ENCODE assay signal across 38 mouse cellular contexts in the genomic region with DNA sequence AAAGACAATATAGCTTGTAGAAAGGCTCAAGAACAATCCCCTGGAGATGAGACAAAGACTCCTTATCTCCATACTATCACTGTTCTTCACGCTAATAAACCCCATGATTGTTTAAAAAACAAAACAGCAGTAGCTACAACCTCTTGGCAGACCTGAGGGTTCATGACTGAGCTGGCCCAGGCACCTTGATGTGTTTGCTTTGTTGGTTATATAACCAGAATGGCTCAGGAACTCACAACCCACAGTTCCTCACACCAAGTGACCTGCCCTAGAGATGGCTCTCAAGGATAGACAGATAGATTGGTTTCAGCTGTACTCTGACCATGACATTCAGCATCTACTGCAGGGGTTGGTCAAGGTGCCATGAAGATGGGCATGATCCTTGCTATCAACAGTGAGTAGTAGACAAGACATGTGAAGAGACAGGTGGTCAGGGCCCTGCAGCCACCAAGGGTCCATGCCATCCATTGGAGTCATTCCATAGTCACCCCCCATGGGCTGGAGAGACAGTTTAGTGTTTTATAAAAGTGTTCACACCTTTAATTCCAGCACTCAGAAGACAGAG. TPM values are rescaled to one million over a fixed set of nuclear protein-coding genes. Genes with fewer than 3 reads are reported as not detected.
A peak's percentile ranks its signal among the peaks of the same experiment; 100 is the strongest.
DNase-seq lines count a peak whose midpoint lies in the region; ATAC-seq and TF ChIP-seq lines count a peak whose summit lies in the region.
"Had no signal": no experiment of that assay in that cellular context is flagged by ENCODE, and none has a peak within 500 bp of the region (broad histone marks: within the 10 kb centered on the region; RNA-seq: fewer than 3 reads in every experiment).

No protein-coding gene starts in this region.

- no peak overlapping the region for H3K4me2 ChIP-seq in kidney, embryonic 16.5 days (replicated peaks; ENCODE audit: low read depth, low read length)
- H3K4me2 ChIP-seq in intestine, embryonic 16.5 days (ENCODE audit: low read depth, low read length): no peak overlapping the region
- H3K4me2 ChIP-seq: embryonic facial prominence, embryonic 15.5 days; forebrain, embryonic 12.5 days; heart, embryonic 12.5 days; limb, embryonic 12.5 days had no signal

- H3K4me1 ChIP-seq in cerebellum, adult 2 months (ENCODE audit: control insufficient read depth, insufficient read depth, low read length): peaks cover 48% of the 10 kb centered on the region
- H3K4me1 ChIP-seq in kidney, embryonic 16.5 days (ENCODE audit: insufficient read depth, low read length): peaks cover 38% of the 10 kb centered on the region
- peaks cover 70% of the 10 kb centered on the region for H3K4me1 ChIP-seq in megakaryocyte, embryonic 14.5 days
- 0 out of 2 replicates have a peak, but pooled peaks cover 6% of the 10 kb centered on the region for H3K4me1 ChIP-seq in intestine, embryonic 16.5 days (ENCODE audit: control insufficient read depth, insufficient read depth, low read length)

- DNase-seq in cerebellum, adult 2 months: peak in 1 of 2 experiments; percentile 45
- DNase-seq in cerebellum, postnatal 36 days: no peak
- no peak for DNase-seq in kidney, postnatal 14 days
- DNase-seq: adrenal gland, adult 8-10 months; forebrain, postnatal 0 days; heart, adult 2 months; heart, postnatal 4 days; kidney, adult 18-20 months; kidney, postnatal 36 days; lung, adult 18-20 months; lung, postnatal 4 days; right cerebral cortex, adult 18-20 months; spleen, adult 18-20 months; thymus, postnatal 4 days had no signal

- ATAC-seq in kidney, embryonic 16.5 days (ENCODE audit: low FRiP score, low TSS enrichment): no peak
- no peak for ATAC-seq in megakaryocyte, adult 5-6 weeks (ENCODE audit: poor library complexity, severe bottlenecking)
- ATAC-seq in intestine, embryonic 16.5 days: no peak
- ATAC-seq: forebrain, postnatal 0 days; inflammation-experienced regulatory T-cells, adult 6 months; lung, postnatal 0 days; midbrain, embryonic 15.5 days had no signal

- H3K36me3 ChIP-seq in kidney, embryonic 16.5 days (ENCODE audit: insufficient read depth, low read length): no peaks in the 10 kb centered on the region
- H3K36me3 ChIP-seq in megakaryocyte, embryonic 14.5 days (replicated peaks; ENCODE audit: low read length): no peaks in the 10 kb centered on the region
- no peaks in the 10 kb centered on the region for H3K36me3 ChIP-seq in intestine, embryonic 16.5 days (ENCODE audit: control insufficient read depth, insufficient read depth, low read length)
- H3K36me3 ChIP-seq: embryonic facial prominence, embryonic 10.5 days; embryonic facial prominence, embryonic 15.5 days; forebrain, embryonic 12.5 days; G1E; heart, embryonic 12.5 days; limb, embryonic 12.5 days; midbrain, embryonic 10.5 days; midbrain, embryonic 15.5 days had no signal

- H3K9ac ChIP-seq in kidney, embryonic 16.5 days (replicated peaks; ENCODE audit: low read length): no peak overlapping the region
- H3K9ac ChIP-seq in intestine, embryonic 16.5 days (ENCODE audit: low read depth, low read length): no peak overlapping the region
- H3K9ac ChIP-seq: embryonic facial prominence, embryonic 15.5 days; forebrain, embryonic 12.5 days; forebrain, postnatal 0 days; heart, embryonic 12.5 days; hindbrain, embryonic 14.5 days; limb, embryonic 12.5 days; midbrain, embryonic 15.5 days had no signal

- no peak for TF ChIP-seq POLR2A in cerebellum, adult 2 months (IDR thresholded peaks at IDR 0.05; ENCODE audit: borderline replicate concordance, insufficient read depth, low read length)

- H3K4me3 ChIP-seq in cerebellum, adult 2 months (replicated peaks; ENCODE audit: insufficient read depth, low read depth, low read length): no peak overlapping the region
- H3K4me3 ChIP-seq in kidney, embryonic 16.5 days (ENCODE audit: low read length): no peak overlapping the region
- H3K4me3 ChIP-seq in megakaryocyte, embryonic 14.5 days (replicated peaks): peak overlapping the region; percentile 81
- H3K4me3 ChIP-seq in intestine, embryonic 16.5 days (ENCODE audit: low read length): no peak overlapping the region
- H3K4me3 ChIP-seq: embryonic facial prominence, embryonic 15.5 days; forebrain, embryonic 12.5 days; heart, adult 2 months; heart, embryonic 12.5 days; layer of hippocampus, adult 2 months; left cerebral cortex, adult 2 months; limb, embryonic 12.5 days; midbrain, embryonic 10.5 days; midbrain, embryonic 15.5 days had no signal

- 32% methylated on average over 1 of the region's 1 CpGs for WGBS in cerebellum, adult 2 months
- 97% methylated on average over 1 of the region's 1 CpGs for WGBS in kidney, embryonic 16.5 days
- 91% methylated on average over 1 of the region's 1 CpGs for WGBS in intestine, embryonic 16.5 days

- TF ChIP-seq CTCF in cerebellum, adult 2 months (IDR thresholded peaks at IDR 0.05; ENCODE audit: borderline replicate concordance, insufficient read depth, low read depth, low read length): no peak

- H3K9me3 ChIP-seq in kidney, embryonic 16.5 days (ENCODE audit: low read length): no peaks in the 10 kb centered on the region
- H3K9me3 ChIP-seq in megakaryocyte, embryonic 14.5 days: no peaks in the 10 kb centered on the region
- no peaks in the 10 kb centered on the region for H3K9me3 ChIP-seq in intestine, embryonic 16.5 days (ENCODE audit: control insufficient read depth, low read length)
- H3K9me3 ChIP-seq: embryonic facial prominence, embryonic 10.5 days; embryonic facial prominence, embryonic 15.5 days; forebrain, embryonic 12.5 days; G1E; heart, embryonic 12.5 days; limb, embryonic 12.5 days; midbrain, embryonic 10.5 days; midbrain, embryonic 15.5 days had no signal

- H3K27ac ChIP-seq in cerebellum, adult 2 months (ENCODE audit: insufficient read depth, low read length): peak overlapping the region; percentile 35
- 0 out of 2 replicates have a peak overlapping the region, but pooled peaks have one; percentile 88 for H3K27ac ChIP-seq in kidney, embryonic 16.5 days (ENCODE audit: low read length)
- H3K27ac ChIP-seq in intestine, embryonic 16.5 days (ENCODE audit: low read length): no peak overlapping the region
- H3K27ac ChIP-seq: embryonic facial prominence, embryonic 10.5 days; embryonic facial prominence, embryonic 15.5 days; forebrain, embryonic 12.5 days; hindbrain, embryonic 14.5 days; layer of hippocampus, adult 2 months; left cerebral cortex, adult 2 months; limb, embryonic 12.5 days; midbrain, embryonic 10.5 days; midbrain, embryonic 15.5 days had no signal

- H3K27me3 ChIP-seq in cerebellum, adult 2 months (ENCODE audit: control insufficient read depth, insufficient read depth, low read length): no peaks in the 10 kb centered on the region
- H3K27me3 ChIP-seq in kidney, embryonic 16.5 days (ENCODE audit: insufficient read depth, low read length): no peaks in the 10 kb centered on the region; the same call in 1 of the 2 replicates
- peaks cover 88% of the 10 kb centered on the region for H3K27me3 ChIP-seq in megakaryocyte, embryonic 14.5 days (replicated peaks)
- peaks cover 20% of the 10 kb centered on the region for H3K27me3 ChIP-seq in intestine, embryonic 16.5 days (replicated peaks; ENCODE audit: control insufficient read depth, insufficient read depth, low read length)
- H3K27me3 ChIP-seq: heart, embryonic 12.5 days; midbrain, embryonic 15.5 days had no signal

RNA-seq across cellular contexts. Expression of a gene that starts 2.4 kb away (rescaled TPM):
- polyA plus RNA-seq in cerebellum, adult 2 months (2012; rRNA removed): 31.9 and 34.6 TPM in 2 replicates
- 26.2 and 30.5 TPM in 2 replicates for polyA plus RNA-seq in kidney, embryonic 16.5 days (2015; fragmentation: Nextera tagmentation; extraction: Ambion mirVana)
- polyA plus RNA-seq in megakaryocyte, embryonic 14.5 days (2012; ENCODE audit: insufficient read depth, low replicate concordance): 0.16 TPM in 1 of 2 replicates, not detected in the other
- total RNA-seq in megakaryocyte, adult 5-6 weeks (2015): 1.4 and 2.5 TPM in 2 replicates
- total RNA-seq in megakaryocyte, adult 5-6 weeks (2017): 2.3 and 3.9 TPM in 2 replicates
- polyA plus RNA-seq in intestine, embryonic 16.5 days (2015; fragmentation: Nextera tagmentation; extraction: Ambion mirVana): 6.1 and 6.5 TPM in 2 replicates
- polyA plus RNA-seq: G1E had no signal

RNA-seq across cellular contexts. Expression of a gene that starts 31.4 kb away (rescaled TPM):
- polyA plus RNA-seq in cerebellum, adult 2 months (2012; rRNA removed): not detected in 2 replicates
- polyA plus RNA-seq in kidney, embryonic 16.5 days (2015; fragmentation: Nextera tagmentation; extraction: Ambion mirVana): 0.15 and 0.20 TPM in 2 replicates
- not detected in 2 replicates for polyA plus RNA-seq in megakaryocyte, embryonic 14.5 days (2012; ENCODE audit: insufficient read depth, low replicate concordance)
- total RNA-seq in megakaryocyte, adult 5-6 weeks (2015): not detected in 2 replicates
- total RNA-seq in megakaryocyte, adult 5-6 weeks (2017): not detected in 2 replicates
- 0.07 and 0.10 TPM in 2 replicates for polyA plus RNA-seq in intestine, embryonic 16.5 days (2015; fragmentation: Nextera tagmentation; extraction: Ambion mirVana)
- total RNA-seq: adrenal gland, adult 8-10 months; adrenal gland, postnatal 4 days; forebrain, postnatal 0 days; G1E; gastrocnemius, adult 8-10 months; gastrocnemius, postnatal 4 days; heart, adult 2 months; heart, postnatal 4 days; layer of hippocampus, adult 2 months; layer of hippocampus, postnatal 14 days; left cerebral cortex, adult 2 months; left cerebral cortex, postnatal 25 days had no signal
- polyA plus RNA-seq: forebrain, embryonic 12.5 days; forebrain, postnatal 0 days; G1E; heart, adult 2 months; heart, embryonic 12.5 days; heart, postnatal 0 days; hindbrain, embryonic 14.5 days; inflammation-experienced regulatory T-cells, adult 6 months; limb, embryonic 12.5 days; midbrain, embryonic 10.5 days; neural tube, embryonic 11.5 days had no signal

RNA-seq across cellular contexts. Expression of a gene that starts 35.3 kb away (rescaled TPM):
- 154 and 159 TPM in 2 replicates for polyA plus RNA-seq in cerebellum, adult 2 months (2012; rRNA removed)
- 168 and 172 TPM in 2 replicates for polyA plus RNA-seq in kidney, embryonic 16.5 days (2015; fragmentation: Nextera tagmentation; extraction: Ambion mirVana)
- 7.5 and 38.2 TPM in 2 replicates for polyA plus RNA-seq in megakaryocyte, embryonic 14.5 days (2012; ENCODE audit: insufficient read depth, low replicate concordance)
- 37.8 and 55.2 TPM in 2 replicates for total RNA-seq in megakaryocyte, adult 5-6 weeks (2015)
- total RNA-seq in megakaryocyte, adult 5-6 weeks (2017): 61.6 and 102 TPM in 2 replicates
- 122 and 134 TPM in 2 replicates for polyA plus RNA-seq in intestine, embryonic 16.5 days (2015; fragmentation: Nextera tagmentation; extraction: Ambion mirVana)

RNA-seq across cellular contexts. Expression of a gene that starts 58.7 kb away (rescaled TPM):
- 218 and 230 TPM in 2 replicates for polyA plus RNA-seq in cerebellum, adult 2 months (2012; rRNA removed)
- polyA plus RNA-seq in kidney, embryonic 16.5 days (2015; fragmentation: Nextera tagmentation; extraction: Ambion mirVana): 91.7 and 100 TPM in 2 replicates
- 10.4 and 13.9 TPM in 2 replicates for polyA plus RNA-seq in megakaryocyte, embryonic 14.5 days (2012; ENCODE audit: insufficient read depth, low replicate concordance)
- total RNA-seq in megakaryocyte, adult 5-6 weeks (2015): 32.2 and 35.1 TPM in 2 replicates
- total RNA-seq in megakaryocyte, adult 5-6 weeks (2017): 39.7 and 44.9 TPM in 2 replicates
- polyA plus RNA-seq in intestine, embryonic 16.5 days (2015; fragmentation: Nextera tagmentation; extraction: Ambion mirVana): 73.5 and 74.1 TPM in 2 replicates
